Mouse (Mus musculus): Measurements from ENCODE around the gene Cgref1. TPM values are rescaled to one million over a fixed set of nuclear protein-coding genes. Genes with fewer than 3 reads are reported as not detected.

Gene Cgref1
- polyA plus RNA-seq, 1 experiment from 2014 or later, result 6.4 TPM

DNA sequence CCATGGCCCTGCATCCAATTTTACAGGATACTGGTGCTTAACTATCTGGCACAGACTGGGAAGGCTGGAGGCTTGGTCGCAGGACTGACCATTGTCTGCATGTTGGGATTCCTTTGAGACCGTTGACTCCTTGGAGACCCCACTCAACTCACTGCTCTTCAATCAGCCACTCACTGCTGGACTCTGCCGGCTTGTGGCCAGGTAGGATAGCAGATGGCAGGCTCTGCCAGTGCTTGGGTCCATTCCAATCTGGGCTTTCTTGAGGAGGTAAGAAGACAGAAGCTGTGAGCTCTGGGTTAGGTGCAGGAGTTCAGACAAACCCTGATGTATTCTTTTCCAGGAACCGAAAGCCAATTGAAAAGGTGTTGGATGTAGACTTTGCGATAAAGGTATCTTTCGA lies 8.7 kb upstream of the Cgref1 start:
- Histone ChIP-seq H3K4me1 (replicated peaks; ENCODE audit: control insufficient read depth, insufficient read depth, low read length) (peaks cover 8% of the 10 kb centered on the region; the same call in 1 of the 2 replicates), H3K9ac (ENCODE audit: low read length) (no peak overlapping the region), H3K36me3 (ENCODE audit: control insufficient read depth, insufficient read depth, low read length) (peaks cover 19% of the 10 kb centered on the region), H3K27ac (ENCODE audit: low read depth, low read length) (no peak overlapping the region), H3K4me3 (ENCODE audit: low read depth, low read length) (no peak overlapping the region), H3K4me2 (ENCODE audit: low read depth, low read length, severe bottlenecking) (no peak overlapping the region), H3K27me3 (ENCODE audit: control insufficient read depth, insufficient read depth, low read length) (no peaks in the 10 kb centered on the region), H3K9me3 (ENCODE audit: control insufficient read depth, low read length) (no peaks in the 10 kb centered on the region)
- ATAC-seq (replicated peaks; ENCODE audit: low FRiP score) (no peak), DNase-seq (ENCODE audit: low spot score) (no peak)
- WGBS, result 93% methylated on average over 6 of the region's 6 CpGs

DNA sequence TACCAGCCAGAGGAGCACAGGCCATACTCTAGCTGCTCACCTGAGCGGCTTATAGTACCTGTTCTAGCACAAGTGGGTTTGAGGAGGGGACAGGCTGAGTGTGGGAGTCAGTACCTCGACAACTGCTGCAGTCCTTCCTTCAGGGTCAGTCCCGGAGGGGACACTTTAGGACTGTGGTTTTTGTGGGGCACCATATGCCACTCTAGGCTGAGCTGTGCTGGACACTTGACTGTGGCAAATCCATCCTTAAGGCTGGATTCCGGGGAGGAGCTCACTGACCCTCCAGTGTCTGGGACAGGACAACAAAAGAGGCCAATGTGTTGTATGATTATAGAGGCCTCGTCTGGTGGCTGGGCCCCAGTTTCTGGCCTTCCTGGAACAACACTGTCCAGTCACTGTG lies 7.2 kb upstream of the Cgref1 start:
- WGBS, result 87% methylated on average over 5 of the region's 5 CpGs
- Histone ChIP-seq H3K36me3 (ENCODE audit: control insufficient read depth, insufficient read depth, low read length) (peaks cover 19% of the 10 kb centered on the region), H3K4me3 (ENCODE audit: low read depth, low read length) (no peak overlapping the region), H3K4me2 (ENCODE audit: low read depth, low read length, severe bottlenecking) (no peak overlapping the region), H3K9ac (ENCODE audit: low read length) (no peak overlapping the region), H3K4me1 (replicated peaks; ENCODE audit: control insufficient read depth, insufficient read depth, low read length) (peaks cover 5% of the 10 kb centered on the region; the same call in 1 of the 2 replicates), H3K27me3 (ENCODE audit: control insufficient read depth, insufficient read depth, low read length) (no peaks in the 10 kb centered on the region), H3K27ac (ENCODE audit: low read depth, low read length) (no peak overlapping the region), H3K9me3 (ENCODE audit: control insufficient read depth, low read length) (no peaks in the 10 kb centered on the region)
- no peak for ATAC-seq (replicated peaks; ENCODE audit: low FRiP score)
- no peak for DNase-seq (ENCODE audit: low spot score)

DNA sequence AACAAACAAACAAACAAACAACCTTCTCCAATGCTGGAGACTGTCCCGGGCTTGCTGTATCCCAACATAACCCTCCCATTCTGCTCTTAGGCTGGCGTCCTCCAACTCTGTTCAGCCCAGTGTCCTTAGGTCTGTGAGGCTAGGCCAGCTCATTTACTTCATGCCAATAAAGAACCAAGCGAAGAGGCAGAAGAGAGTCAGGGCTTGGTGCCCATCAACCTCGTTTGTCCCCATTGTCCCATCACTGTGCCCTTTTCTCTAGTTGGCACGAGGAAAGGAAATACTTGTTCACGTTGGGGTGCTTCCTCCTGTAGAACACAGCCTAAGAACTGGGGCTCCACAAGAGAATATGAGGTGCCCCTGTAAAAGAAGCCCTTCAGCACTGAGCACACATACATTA lies 6.3 kb upstream of the Cgref1 start:
- Histone ChIP-seq H3K9me3 (ENCODE audit: control insufficient read depth, low read length) (no peaks in the 10 kb centered on the region), H3K4me2 (ENCODE audit: low read depth, low read length, severe bottlenecking) (no peak overlapping the region), H3K27me3 (ENCODE audit: control insufficient read depth, insufficient read depth, low read length) (no peaks in the 10 kb centered on the region), H3K27ac (ENCODE audit: low read depth, low read length) (no peak overlapping the region), H3K4me1 (replicated peaks; ENCODE audit: control insufficient read depth, insufficient read depth, low read length) (peaks cover 5% of the 10 kb centered on the region; the same call in 1 of the 2 replicates), H3K4me3 (ENCODE audit: low read depth, low read length) (no peak overlapping the region), H3K36me3 (ENCODE audit: control insufficient read depth, insufficient read depth, low read length) (peaks cover 19% of the 10 kb centered on the region), H3K9ac (ENCODE audit: low read length) (no peak overlapping the region)
- ATAC-seq (replicated peaks; ENCODE audit: low FRiP score) (no peak), DNase-seq (ENCODE audit: low spot score) (no peak)
- 93% methylated on average over 6 of the region's 6 CpGs for WGBS

DNA sequence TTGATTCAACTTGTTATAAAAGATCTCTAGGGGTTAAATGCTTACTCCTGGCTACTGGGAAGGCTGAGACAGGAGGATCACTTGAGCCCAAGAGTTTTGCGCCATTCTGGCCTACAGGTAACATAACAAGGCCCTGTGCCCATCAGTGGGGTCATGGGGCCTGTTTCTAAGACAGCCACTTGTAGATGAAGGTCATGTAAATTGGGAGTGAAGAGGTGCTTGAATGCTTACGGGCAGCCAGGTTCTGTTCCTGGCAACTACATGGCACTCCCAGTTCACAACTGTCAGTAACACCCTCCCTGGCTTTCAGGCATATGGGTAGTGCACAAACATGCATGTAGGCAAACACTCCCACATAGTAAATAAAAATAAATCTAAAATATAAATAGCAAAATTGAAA lies 5.5 kb upstream of the Cgref1 start:
- ATAC-seq (replicated peaks; ENCODE audit: low FRiP score) (no peak), DNase-seq (ENCODE audit: low spot score) (no peak)
- Histone ChIP-seq H3K4me1 (replicated peaks; ENCODE audit: control insufficient read depth, insufficient read depth, low read length) (peaks cover 5% of the 10 kb centered on the region; the same call in 1 of the 2 replicates), H3K27ac (ENCODE audit: low read depth, low read length) (no peak overlapping the region), H3K9ac (ENCODE audit: low read length) (no peak overlapping the region), H3K9me3 (ENCODE audit: control insufficient read depth, low read length) (no peaks in the 10 kb centered on the region), H3K27me3 (ENCODE audit: control insufficient read depth, insufficient read depth, low read length) (no peaks in the 10 kb centered on the region), H3K4me2 (ENCODE audit: low read depth, low read length, severe bottlenecking) (no peak overlapping the region), H3K36me3 (ENCODE audit: control insufficient read depth, insufficient read depth, low read length) (peaks cover 17% of the 10 kb centered on the region), H3K4me3 (ENCODE audit: low read depth, low read length) (no peak overlapping the region)
- 91% methylated on average over 2 of the region's 2 CpGs for WGBS

GRCm38 (mm10) chr5:30950451-30950850 lies 5.1 kb upstream of the Cgref1 start:
- WGBS, result 72% methylated on average over 4 of the region's 4 CpGs
- Histone ChIP-seq H3K27me3 (ENCODE audit: control insufficient read depth, insufficient read depth, low read length) (no peaks in the 10 kb centered on the region), H3K9ac (ENCODE audit: low read length) (peak overlapping the region; percentile 64), H3K36me3 (ENCODE audit: control insufficient read depth, insufficient read depth, low read length) (peaks cover 15% of the 10 kb centered on the region), H3K27ac (ENCODE audit: low read depth, low read length) (no peak overlapping the region), H3K9me3 (ENCODE audit: control insufficient read depth, low read length) (no peaks in the 10 kb centered on the region), H3K4me2 (ENCODE audit: low read depth, low read length, severe bottlenecking) (peak overlapping the region; percentile 90), H3K4me1 (replicated peaks; ENCODE audit: control insufficient read depth, insufficient read depth, low read length) (peaks cover 8% of the 10 kb centered on the region; the same call in 1 of the 2 replicates), H3K4me3 (ENCODE audit: low read depth, low read length) (peak overlapping the region; percentile 48)
- DNase-seq (ENCODE audit: low spot score) (no peak), ATAC-seq (replicated peaks; ENCODE audit: low FRiP score) (no peak)

- Histone ChIP-seq H3K4me3 (ENCODE audit: low read depth, low read length) (peak overlapping the region; percentile 48), H3K36me3 (ENCODE audit: control insufficient read depth, insufficient read depth, low read length) (peaks cover 10% of the 10 kb centered on the region), H3K9ac (ENCODE audit: low read length) (peak overlapping the region; percentile 64), H3K4me2 (ENCODE audit: low read depth, low read length, severe bottlenecking) (peak overlapping the region; percentile 90), H3K27ac (ENCODE audit: low read depth, low read length) (0 out of 2 replicates have a peak overlapping the region, but pooled peaks have one; percentile 39), H3K4me1 (replicated peaks; ENCODE audit: control insufficient read depth, insufficient read depth, low read length) (peaks cover 8% of the 10 kb centered on the region; the same call in 1 of the 2 replicates), H3K27me3 (ENCODE audit: control insufficient read depth, insufficient read depth, low read length) (peaks cover under 1% of the 10 kb centered on the region; the same call in 1 of the 2 replicates), H3K9me3 (ENCODE audit: control insufficient read depth, low read length) (no peaks in the 10 kb centered on the region)
- under 1% methylated on average over 31 of the region's 31 CpGs for WGBS
- ATAC-seq (replicated peaks; ENCODE audit: low FRiP score) (peak; percentile 89), DNase-seq (ENCODE audit: low spot score) (peak; percentile 96)
Measured at GRCm38 (mm10) chr5:30949654-30950326, 4.4 kb upstream of the Cgref1 start.

DNA sequence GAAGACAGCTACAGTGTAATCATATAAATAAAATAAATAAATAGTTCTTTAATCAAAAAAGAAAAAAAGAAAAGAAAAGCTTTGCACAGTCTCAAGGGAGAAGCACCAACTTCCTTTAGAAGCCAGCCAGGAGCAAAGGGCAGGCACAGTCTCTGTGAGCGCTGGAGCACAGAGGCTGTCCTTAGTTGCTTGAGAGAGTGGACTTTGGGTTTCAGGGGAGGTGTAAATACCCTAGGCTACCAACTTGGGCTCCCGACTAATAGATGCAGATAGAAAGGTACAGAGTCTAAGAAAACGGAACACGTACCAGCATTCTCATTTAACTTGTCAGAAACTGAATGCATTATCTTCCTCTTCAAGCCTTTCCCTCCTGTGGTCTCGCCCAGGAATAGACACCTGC lies 3.2 kb upstream of the Cgref1 start:
- no peaks in the 10 kb centered on the region for H3K9me3 ChIP-seq (ENCODE audit: control insufficient read depth, low read length)
- H3K36me3 ChIP-seq (ENCODE audit: control insufficient read depth, insufficient read depth, low read length), result peaks cover under 1% of the 10 kb centered on the region; the same call in 1 of the 2 replicates
- no peak overlapping the region for H3K9ac ChIP-seq (ENCODE audit: low read length)
- peaks cover 8% of the 10 kb centered on the region; the same call in 1 of the 2 replicates for H3K4me1 ChIP-seq (replicated peaks; ENCODE audit: control insufficient read depth, insufficient read depth, low read length)
- ATAC-seq (replicated peaks; ENCODE audit: low FRiP score) (no peak), DNase-seq (ENCODE audit: low spot score) (no peak)
- H3K4me3 ChIP-seq (ENCODE audit: low read depth, low read length), result no peak overlapping the region
- 73% methylated on average over 5 of the region's 5 CpGs for whole genome bisulfite sequencing
- H3K27ac ChIP-seq (ENCODE audit: low read depth, low read length), result no peak overlapping the region
- H3K4me2 ChIP-seq (ENCODE audit: low read depth, low read length, severe bottlenecking), result no peak overlapping the region
- peaks cover 2% of the 10 kb centered on the region; the same call in 1 of the 2 replicates for H3K27me3 ChIP-seq (ENCODE audit: control insufficient read depth, insufficient read depth, low read length)

DNA sequence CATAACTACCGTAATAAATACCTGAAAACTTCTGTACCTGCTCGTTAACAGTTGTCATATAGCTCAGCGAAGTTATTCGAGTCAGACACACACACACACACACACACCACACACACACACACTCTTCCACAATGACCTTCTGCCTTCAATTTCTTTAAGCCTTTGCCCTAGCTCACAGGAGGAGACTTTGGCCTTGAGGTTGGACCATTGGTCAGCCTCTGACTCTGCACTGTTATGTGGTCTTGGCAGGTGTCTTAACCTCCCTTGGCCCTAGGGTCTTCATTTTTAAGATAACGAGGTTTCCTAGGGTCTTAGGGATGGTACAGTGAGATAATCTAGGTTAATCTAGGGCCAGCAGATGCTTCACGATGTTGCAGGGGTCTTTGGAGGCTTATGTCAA lies 1.0 kb downstream of the Cgref1 start:
- H3K27me3 ChIP-seq (ENCODE audit: control insufficient read depth, insufficient read depth, low read length), result peaks cover 2% of the 10 kb centered on the region; the same call in 1 of the 2 replicates
- H3K9ac ChIP-seq (ENCODE audit: low read length), result no peak overlapping the region
- no peak overlapping the region for H3K4me3 ChIP-seq (ENCODE audit: low read depth, low read length)
- H3K4me2 ChIP-seq (ENCODE audit: low read depth, low read length, severe bottlenecking), result no peak overlapping the region
- no peaks in the 10 kb centered on the region for H3K9me3 ChIP-seq (ENCODE audit: control insufficient read depth, low read length)
- ATAC-seq (replicated peaks; ENCODE audit: low FRiP score) (no peak), DNase-seq (ENCODE audit: low spot score) (no peak)
- H3K27ac ChIP-seq (ENCODE audit: low read depth, low read length), result no peak overlapping the region
- no peaks in the 10 kb centered on the region for H3K36me3 ChIP-seq (ENCODE audit: control insufficient read depth, insufficient read depth, low read length)
- 87% methylated on average over 6 of the region's 6 CpGs for WGBS
- peaks cover 3% of the 10 kb centered on the region; the same call in 1 of the 2 replicates for H3K4me1 ChIP-seq (replicated peaks; ENCODE audit: control insufficient read depth, insufficient read depth, low read length)

- Histone ChIP-seq H3K4me1 (replicated peaks; ENCODE audit: control insufficient read depth, insufficient read depth, low read length) (peaks cover 3% of the 10 kb centered on the region; the same call in 1 of the 2 replicates), H3K36me3 (ENCODE audit: control insufficient read depth, insufficient read depth, low read length) (no peaks in the 10 kb centered on the region), H3K9ac (ENCODE audit: low read length) (no peak overlapping the region), H3K4me2 (ENCODE audit: low read depth, low read length, severe bottlenecking) (no peak overlapping the region), H3K27ac (ENCODE audit: low read depth, low read length) (no peak overlapping the region), H3K27me3 (ENCODE audit: control insufficient read depth, insufficient read depth, low read length) (peaks cover 2% of the 10 kb centered on the region; the same call in 1 of the 2 replicates), H3K9me3 (ENCODE audit: control insufficient read depth, low read length) (no peaks in the 10 kb centered on the region), H3K4me3 (ENCODE audit: low read depth, low read length) (no peak overlapping the region)
- 90% methylated on average over 2 of the region's 2 CpGs for WGBS
- DNase-seq (ENCODE audit: low spot score) (no peak), ATAC-seq (replicated peaks; ENCODE audit: low FRiP score) (no peak)
Measured at GRCm38 (mm10) chr5:30943004-30943403, 2.4 kb downstream of the Cgref1 start.
